Mouse (Mus musculus) limb, embryonic 11.5 days (tissue): ENCODE measurements around the gene Npcd. TPM values are rescaled to one million over a fixed set of nuclear protein-coding genes. Genes with fewer than 3 reads are reported as not detected.

ENCODE experiments used
- ATAC-seq: fragments of 200-750 bp; cut with Nextera tagmentation; 2 replicates; pipeline ENCODE4 v1.8.0; 2017; ENCODE audit warnings: low read depth; ENCODE audit not compliant: insufficient number of reproducible peaks, low FRiP score, low TSS enrichment
- DNase-seq: peaks from one replicate; pipeline ENCODE4 v3.0.0-alpha.2; 2015; ENCODE audit warnings: low spot score
- H3K27ac ChIP-seq: fragments of 300-500 bp; sonication (generic); replicated peaks from 2 replicates; pipeline ENCODE4 v1.5.1; 2014; ENCODE audit warnings: low read depth, mild to moderate bottlenecking, low read length
- H3K27me3 ChIP-seq: fragments of 300-500 bp; sonication (generic); 2 replicates; pipeline ENCODE4 v1.6.1; 2014; ENCODE audit warnings: mild to moderate bottlenecking, low read length, mixed read lengths; ENCODE audit not compliant: control insufficient read depth, insufficient read depth
- H3K36me3 ChIP-seq: fragments of 300-500 bp; sonication (generic); 2 replicates; pipeline ENCODE4 v1.6.1; 2014; ENCODE audit warnings: mild to moderate bottlenecking, low read length, moderate library complexity, mixed read lengths; ENCODE audit not compliant: control insufficient read depth, insufficient read depth
- H3K4me1 ChIP-seq: fragments of 300-500 bp; sonication (generic); 2 replicates; pipeline ENCODE4 v1.6.1; 2014; ENCODE audit warnings: low read length, mixed read lengths; ENCODE audit not compliant: control insufficient read depth, insufficient read depth
- H3K4me2 ChIP-seq: fragments of 300-500 bp; sonication (generic); 2 replicates; pipeline ENCODE4 v1.6.1; 2014; ENCODE audit warnings: low read depth, mild to moderate bottlenecking, moderate library complexity; ENCODE audit not compliant: severe bottlenecking
- H3K4me3 ChIP-seq: fragments of 300-500 bp; sonication (generic); 2 replicates; pipeline ENCODE4 v1.5.1; 2014; ENCODE audit warnings: low read depth, low read length
- H3K9ac ChIP-seq: fragments of 300-500 bp; sonication (generic); 2 replicates; pipeline ENCODE4 v1.6.1; 2014; ENCODE audit warnings: mild to moderate bottlenecking, low read length
- H3K9me3 ChIP-seq: fragments of 300-500 bp; sonication (generic); 2 replicates; pipeline ENCODE4 v1.6.1; 2016; ENCODE audit warnings: low read length; ENCODE audit not compliant: control insufficient read depth
- WGBS: fragments of 180-500 bp; shearing (Covaris S2); extraction: QIAGEN DNeasy Blood & Tissue Kit; methylation state at CpG from one replicate; pipeline ENCODE4 v1.1.7; 2014; 5-methylcytosine and 5-hydroxymethylcytosine counted together
- polyA plus RNA-seq: library from polyadenylated mRNA; unstranded; fragments of >200 nt; fragmentation: Nextera tagmentation; extraction: Ambion mirVana; gene quantifications from 2 replicates; pipeline ENCODE4 v1.2.1, GENCODE M21; 2014

Gene Npcd
- polyA plus RNA-seq: 0.50 TPM in 1 of 2 replicates, not detected in the other

DNA sequence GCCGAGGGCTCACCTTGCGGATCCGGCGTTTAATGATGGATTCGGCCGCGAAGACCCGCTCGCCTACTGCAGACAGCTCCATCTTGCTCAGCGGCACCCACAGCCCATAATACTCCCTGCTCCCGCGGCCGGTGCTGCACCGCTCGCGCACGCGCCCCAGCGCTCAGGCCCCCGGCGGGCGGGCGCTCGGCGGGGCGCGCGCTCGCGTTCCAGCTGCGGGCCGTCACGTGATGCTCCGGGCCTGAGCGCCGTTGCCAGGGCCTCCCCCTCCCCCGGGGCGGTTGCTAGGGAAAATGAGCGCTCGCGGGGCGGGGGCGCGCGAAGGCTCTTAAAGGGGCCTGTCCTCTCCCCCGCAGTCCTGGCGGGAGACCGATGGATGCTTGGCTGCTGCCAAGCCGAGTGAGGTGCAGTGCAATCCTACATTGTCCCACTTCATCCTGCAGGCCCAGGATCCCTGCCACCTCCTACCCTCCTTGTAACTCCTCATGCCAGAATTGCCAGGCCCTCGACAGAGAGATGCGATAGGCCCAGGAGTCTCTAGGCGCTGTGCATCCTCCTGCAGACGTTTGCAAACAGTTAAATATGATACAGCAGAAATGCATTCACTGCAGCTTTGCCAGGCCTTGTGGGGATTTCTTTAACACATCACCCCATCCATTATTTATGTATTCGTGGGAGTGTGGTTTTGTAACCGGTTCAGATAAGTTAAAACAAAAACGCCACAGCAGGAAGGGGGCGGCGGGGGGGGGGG is at the start of gene Npcd, which contains the start of gene Cbx6:
Gene Npcd (minus strand): TSS at position 108 of the 751 bp plus-strand sequence.
Gene Cbx6 (minus strand): TSS at position 559 of the 751 bp plus-strand sequence.
- peak within 1 kb of the TSS; percentile 92 for H3K4me2 ChIP-seq
- WGBS: 1% methylated on average over 56 of the region's 58 CpGs
- H3K9ac ChIP-seq: peak within 1 kb of the TSS; percentile 91
- peak within 1 kb of the TSS; percentile 72 for H3K27ac ChIP-seq
- H3K9me3 ChIP-seq: no peaks in the 10 kb centered on the region
- peaks cover 5% of the 10 kb centered on the region; the same call in 1 of the 2 replicates for H3K36me3 ChIP-seq
- peaks cover 19% of the 10 kb centered on the region for H3K4me1 ChIP-seq
- DNase-seq: peak; percentile 99
- H3K27me3 ChIP-seq: no peaks in the 10 kb centered on the region
- peak within 1 kb of the TSS; percentile 76 for H3K4me3 ChIP-seq
- peak; percentile 92 for ATAC-seq

DNA sequence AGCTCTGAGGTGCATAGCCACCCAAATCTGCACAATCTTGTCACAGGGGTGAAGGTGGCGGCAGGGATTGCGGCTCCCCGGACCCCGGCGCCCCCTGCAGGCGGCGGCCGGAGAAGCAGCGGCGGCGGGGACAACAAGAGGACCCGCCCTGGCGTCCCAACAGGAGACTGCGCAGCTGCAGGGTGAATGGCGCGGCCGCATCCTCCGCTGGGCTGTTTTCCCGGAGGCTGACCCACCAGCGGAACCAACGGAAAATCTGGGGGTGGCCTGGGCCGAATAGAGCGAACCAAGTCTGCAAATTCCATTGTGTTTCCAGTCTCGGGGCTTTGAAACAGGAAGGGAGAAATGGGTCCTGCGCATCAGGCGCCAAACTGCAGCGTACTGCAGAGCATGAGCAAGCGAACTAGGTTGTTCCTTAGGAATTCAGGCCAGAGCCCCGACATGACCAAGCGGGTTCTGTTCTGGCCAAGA is 49.4 kb upstream of the Npcd start:
- ATAC-seq (peak; percentile 79), DNase-seq (peak; percentile 95)
- Histone ChIP-seq H3K4me3 (peak overlapping the region; percentile 31), H3K9ac (peak overlapping the region; percentile 57), H3K4me2 (peak overlapping the region; percentile 29), H3K36me3 (no peaks in the 10 kb centered on the region), H3K4me1 (no peaks in the 10 kb centered on the region), H3K9me3 (no peaks in the 10 kb centered on the region), H3K27ac (0 out of 2 replicates have a peak overlapping the region, but pooled peaks have one; percentile 9), H3K27me3 (no peaks in the 10 kb centered on the region)
- WGBS: under 1% methylated on average over 30 of the region's 30 CpGs

DNA sequence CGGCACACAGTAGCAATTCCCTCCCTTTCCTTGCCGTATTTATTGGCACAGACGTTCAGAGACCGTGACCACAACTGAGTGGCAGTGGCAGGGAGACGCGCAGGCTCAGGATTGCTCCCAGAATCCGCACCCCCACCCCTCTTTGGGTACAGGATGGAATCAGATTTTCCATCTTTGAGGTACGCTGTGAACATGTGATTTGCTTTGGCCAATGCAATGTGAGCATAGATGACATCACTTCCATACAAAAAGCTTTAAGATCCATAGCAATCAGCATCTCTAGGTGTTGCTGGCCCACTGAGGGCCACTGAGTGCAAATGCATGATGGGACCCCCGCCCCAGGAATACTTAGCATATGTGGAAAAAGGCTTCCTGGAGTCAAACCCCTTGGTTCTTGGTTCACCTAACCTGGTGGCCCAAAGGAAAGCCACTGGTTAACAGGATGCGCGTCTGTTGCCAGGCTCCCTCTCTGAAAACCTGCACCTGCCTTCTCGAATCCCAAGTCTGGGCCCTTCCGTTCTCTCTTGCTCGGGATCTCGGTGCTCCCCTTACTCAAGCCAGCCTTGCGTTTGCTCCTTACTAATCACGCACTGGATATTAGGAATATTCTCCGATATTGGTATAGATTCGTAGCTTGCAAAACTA is 48.7 kb upstream of the Npcd start:
- H3K4me2 ChIP-seq: peak overlapping the region; percentile 29
- DNase-seq (no peak), ATAC-seq (peak; percentile 54)
- no peaks in the 10 kb centered on the region for H3K4me1 ChIP-seq
- no peaks in the 10 kb centered on the region for H3K9me3 ChIP-seq
- no peaks in the 10 kb centered on the region for H3K27me3 ChIP-seq
- H3K27ac ChIP-seq: no peak overlapping the region
- no peak overlapping the region; the same call in 1 of the 2 replicates for H3K9ac ChIP-seq
- WGBS: 28% methylated on average over 19 of the region's 19 CpGs
- H3K4me3 ChIP-seq: peak overlapping the region; percentile 31
- H3K36me3 ChIP-seq: no peaks in the 10 kb centered on the region

DNA sequence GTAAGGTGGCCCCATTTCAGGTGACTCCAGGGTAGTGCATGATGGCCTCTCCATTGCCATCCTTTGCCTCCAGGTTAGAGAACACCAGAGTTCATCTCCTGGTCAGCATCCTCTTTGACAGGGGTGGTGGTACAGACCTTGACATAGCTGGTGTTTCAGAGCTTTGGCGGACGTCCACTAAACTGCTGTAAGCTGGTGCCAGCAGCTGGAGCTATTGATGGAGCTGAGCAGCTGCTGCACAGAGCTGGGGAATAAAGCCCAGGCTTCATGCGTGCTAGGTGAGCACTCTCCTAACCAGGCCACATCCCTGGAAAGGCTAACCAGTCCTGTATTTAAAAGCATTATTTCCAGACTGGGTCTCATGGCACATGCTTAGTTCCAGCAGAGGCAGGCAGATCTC is 46.4 kb upstream of the Npcd start:
- DNase-seq: no peak
- ATAC-seq: no peak
- Histone ChIP-seq H3K9me3 (no peaks in the 10 kb centered on the region), H3K9ac (no peak overlapping the region), H3K36me3 (no peaks in the 10 kb centered on the region), H3K4me3 (no peak overlapping the region), H3K4me2 (no peak overlapping the region), H3K27me3 (no peaks in the 10 kb centered on the region), H3K27ac (no peak overlapping the region), H3K4me1 (no peaks in the 10 kb centered on the region)
- 86% methylated on average over 3 of the region's 3 CpGs for WGBS

DNA sequence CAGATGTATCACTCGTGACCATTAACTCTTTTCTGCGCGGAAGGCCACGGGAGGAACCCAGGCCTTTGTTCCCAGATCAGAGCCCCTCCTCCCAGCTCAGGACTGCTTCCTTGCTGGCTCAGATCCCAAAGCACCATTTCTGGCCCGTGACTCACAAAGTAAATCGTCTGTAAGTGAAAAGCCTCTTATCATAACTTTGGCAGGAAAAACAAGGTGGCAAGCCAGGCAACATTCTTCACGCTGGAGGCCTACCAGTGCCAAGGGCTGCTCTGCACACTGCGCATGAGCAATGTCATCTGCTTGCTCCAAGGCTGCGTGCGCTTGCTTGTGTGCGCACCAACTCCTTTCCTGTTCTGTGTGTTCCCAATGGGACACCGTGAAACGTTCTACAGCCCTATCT is 45.3 kb upstream of the Npcd start:
- Histone ChIP-seq H3K36me3 (no peaks in the 10 kb centered on the region), H3K27ac (no peak overlapping the region), H3K4me2 (no peak overlapping the region), H3K9ac (no peak overlapping the region), H3K4me1 (no peaks in the 10 kb centered on the region), H3K9me3 (no peaks in the 10 kb centered on the region), H3K4me3 (no peak overlapping the region), H3K27me3 (no peaks in the 10 kb centered on the region)
- ATAC-seq: no peak
- no peak for DNase-seq
- 71% methylated on average over 13 of the region's 13 CpGs for WGBS

DNA sequence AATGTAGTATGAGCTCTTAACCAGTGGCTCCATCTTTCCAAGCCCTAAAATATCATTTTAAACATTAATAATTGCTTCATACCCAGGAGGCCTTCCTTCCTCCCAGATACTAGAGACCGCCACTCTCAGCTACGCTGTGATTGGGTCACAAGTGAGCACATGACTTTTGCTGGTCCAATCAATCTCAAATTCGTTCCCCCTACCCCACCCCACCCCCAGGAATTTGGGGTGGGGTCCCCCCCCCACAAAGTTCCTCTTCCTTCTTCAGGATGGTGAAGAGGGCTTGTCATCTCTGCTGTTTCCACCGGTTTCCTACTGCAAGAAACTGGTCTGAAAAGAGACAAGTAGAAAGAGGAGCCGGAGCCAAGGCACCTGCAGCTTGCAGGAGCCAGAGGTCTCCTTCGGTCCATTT is 44.7 kb upstream of the Npcd start:
- Histone ChIP-seq H3K4me1 (no peaks in the 10 kb centered on the region), H3K36me3 (no peaks in the 10 kb centered on the region), H3K27me3 (no peaks in the 10 kb centered on the region), H3K9me3 (no peaks in the 10 kb centered on the region), H3K4me3 (no peak overlapping the region), H3K4me2 (no peak overlapping the region), H3K27ac (no peak overlapping the region), H3K9ac (no peak overlapping the region)
- 78% methylated on average over 6 of the region's 6 CpGs for WGBS
- ATAC-seq: no peak
- no peak for DNase-seq

DNA sequence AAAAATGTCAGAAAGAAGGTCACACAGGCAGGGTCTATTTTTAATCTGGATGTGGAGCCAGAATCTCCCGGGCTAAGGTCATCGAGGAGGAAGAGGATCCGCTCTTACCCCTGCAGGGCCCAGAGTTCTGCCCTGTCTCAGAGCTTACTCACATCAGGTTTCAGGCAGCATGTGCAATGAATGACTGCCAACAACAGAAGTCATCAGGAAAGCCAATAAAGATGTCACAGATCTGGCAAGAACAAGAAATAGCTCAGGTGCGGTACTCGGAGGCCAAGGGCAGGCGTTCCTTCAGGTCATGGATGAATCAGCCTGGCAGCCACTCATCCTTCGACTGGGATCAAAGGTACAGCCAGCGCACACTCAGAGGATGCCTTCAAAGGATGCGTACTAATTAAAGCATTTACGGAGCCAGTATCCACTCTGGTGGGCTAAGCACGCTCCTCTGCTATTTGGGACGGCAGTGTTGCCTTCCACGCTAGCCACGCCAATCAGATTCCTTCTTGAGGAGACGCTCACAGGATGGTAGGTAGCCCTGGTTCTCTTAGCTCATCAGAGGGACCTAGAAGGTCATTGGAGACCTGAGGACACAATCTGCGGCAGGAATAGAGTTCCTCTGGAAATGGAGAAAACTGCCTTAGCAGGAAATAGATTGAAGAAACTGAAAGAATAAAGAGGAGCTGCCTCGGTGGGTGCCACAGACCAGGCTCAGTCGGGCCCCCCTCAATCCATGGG is 41.4 kb upstream of the Npcd start:
- H3K9ac ChIP-seq: no peak overlapping the region

DNA sequence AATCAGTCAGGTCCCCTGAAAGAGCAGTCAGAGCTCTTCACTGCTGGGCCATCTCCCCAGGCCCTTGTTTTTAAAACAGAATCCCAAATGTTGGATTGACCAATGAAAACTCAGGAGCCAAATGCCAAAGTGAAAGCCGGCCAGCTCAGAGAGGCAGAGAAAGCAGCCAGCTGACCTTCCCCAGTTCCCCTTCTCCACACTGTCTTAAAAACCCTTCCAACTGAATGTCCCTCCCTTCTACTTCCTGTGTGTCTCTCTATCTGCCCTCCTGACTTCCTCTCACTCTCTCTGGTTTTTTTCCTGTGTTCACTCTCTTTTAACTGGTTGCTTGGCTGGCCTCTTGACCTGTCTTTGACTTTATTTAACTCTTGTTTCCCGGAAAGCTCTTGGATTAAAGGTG is 40.0 kb upstream of the Npcd start:
- Histone ChIP-seq H3K27me3 (no peaks in the 10 kb centered on the region), H3K4me2 (no peak overlapping the region), H3K9ac (no peak overlapping the region), H3K4me3 (no peak overlapping the region), H3K4me1 (no peaks in the 10 kb centered on the region), H3K36me3 (no peaks in the 10 kb centered on the region), H3K9me3 (no peaks in the 10 kb centered on the region), H3K27ac (no peak overlapping the region)
- WGBS: 63% methylated on average over 2 of the region's 2 CpGs
- ATAC-seq: no peak
- no peak for DNase-seq

More for the DNA sequence above, 41.4 kb upstream of the Npcd start:
- no peaks in the 10 kb centered on the region for H3K36me3 ChIP-seq
- ATAC-seq (no peak), DNase-seq (no peak)
- no peaks in the 10 kb centered on the region for H3K4me1 ChIP-seq
- WGBS: 78% methylated on average over 18 of the region's 18 CpGs
- H3K4me2 ChIP-seq: no peak overlapping the region
- no peak overlapping the region for H3K4me3 ChIP-seq
- H3K9me3 ChIP-seq: no peaks in the 10 kb centered on the region
- H3K27ac ChIP-seq: no peak overlapping the region
- no peaks in the 10 kb centered on the region for H3K27me3 ChIP-seq
